Mouse (Mus musculus) liver, postnatal 0 days (tissue): Measurements from ENCODE around the gene Cyp2s1.

Experiments used
- CTCF ChIP-seq: sonication (generic); IDR thresholded peaks from 2 replicates; pipeline ENCODE4 v1.5.1; 2016; ENCODE audit warnings: antibody characterized with exemption, low read depth
- EP300 ChIP-seq: IDR thresholded peaks from 2 replicates; pipeline ENCODE4 v1.6.1; 2016; ENCODE audit warnings: antibody characterized with exemption, low read depth, mild to moderate bottlenecking

- TF ChIP-seq CTCF (no peak), EP300 (no peak)
Measured at GRCm38 (mm10) chr7:25844885-25845284, 28.2 kb upstream of the Cyp2s1 start.
